Mouse (Mus musculus) MEL (cell line): ENCODE results near the gene Slc35e2. TPM values are rescaled to one million over a fixed set of nuclear protein-coding genes. Genes with fewer than 3 reads are reported as not detected.

Experiments used
- DNase-seq: peaks from one replicate; pipeline ENCODE4 v3.0.0; 2011; ENCODE audit warnings: low read depth, low spot score
- H3K27ac ChIP-seq: 2 replicates; pipeline ENCODE4 v1.5.1; 2012; ENCODE audit warnings: low read depth, mild to moderate bottlenecking, control low read depth, low read length, moderate library complexity; ENCODE audit not compliant: control insufficient read depth
- H3K27me3 ChIP-seq, 2 experiments: fragments of 150-350 bp in 1 of 2; sonication (generic) in 1 of 2; 2 replicates each; pipeline ENCODE4 v1.6.1; 2012; ENCODE audit warnings: low read length in 2 of 2, mild to moderate bottlenecking in 2 of 2, improper control_type of control experiment in 1 of 2, moderate library complexity in 1 of 2; ENCODE audit not compliant: insufficient read depth in 2 of 2, control insufficient read depth in 1 of 2
- H3K36me3 ChIP-seq, 2 experiments: 2 replicates each; pipeline ENCODE4 v1.6.1; 2012 to 2014; ENCODE audit warnings: low read length in 2 of 2, improper control_type of control experiment in 1 of 2, inconsistent platforms in 1 of 2, mild to moderate bottlenecking in 1 of 2; ENCODE audit not compliant: insufficient read depth in 2 of 2, control insufficient read depth in 1 of 2
- H3K4me1 ChIP-seq, 2 experiments: fragments of 150-350 bp in 1 of 2; sonication (generic) in 1 of 2; 2 replicates each; pipeline ENCODE4 v1.6.1; 2012; ENCODE audit warnings: low read length in 2 of 2, improper control_type of control experiment in 1 of 2, mild to moderate bottlenecking in 1 of 2; ENCODE audit not compliant: insufficient read depth in 2 of 2, control insufficient read depth in 1 of 2
- H3K4me3 ChIP-seq, 2 experiments: fragments of 150-350 bp in 1 of 2; sonication (generic) in 1 of 2; 2 replicates each; pipeline ENCODE4 v1.5.1; 2012; ENCODE audit warnings: low read depth in 2 of 2, low read length in 2 of 2, mild to moderate bottlenecking in 2 of 2, moderate library complexity in 2 of 2, control low read depth in 1 of 2, improper control_type of control experiment in 1 of 2; ENCODE audit not compliant: control insufficient read depth in 1 of 2, insufficient read depth in 1 of 2
- H3K79me2 ChIP-seq: 2 replicates; pipeline ENCODE4 v1.6.1; 2012; ENCODE audit warnings: mild to moderate bottlenecking, low read length, moderate library complexity; ENCODE audit not compliant: control insufficient read depth, poor library complexity, insufficient read depth
- H3K9ac ChIP-seq: 2 replicates; pipeline ENCODE4 v1.6.1; 2012; ENCODE audit warnings: low read depth, mild to moderate bottlenecking, control low read depth, low read length, moderate library complexity; ENCODE audit not compliant: control insufficient read depth, poor library complexity, severe bottlenecking
- H3K9me3 ChIP-seq: fragments of 150-350 bp; sonication (generic); replicated peaks from 2 replicates; pipeline ENCODE4 v1.6.1; 2012; ENCODE audit warnings: mild to moderate bottlenecking, low read length, improper control_type of control experiment, moderate library complexity; ENCODE audit not compliant: insufficient read depth
- CTCF ChIP-seq, 3 experiments: IDR thresholded peaks in 2 of 3; conservative IDR thresholded peaks in 1 of 3; 2 replicates each; pipeline ENCODE4 v1.5.1; 2011 to 2012; ENCODE audit warnings: low read length in 3 of 3, low read depth in 2 of 3, mild to moderate bottlenecking in 2 of 3, improper control_type of control experiment in 1 of 3, inconsistent platforms in 1 of 3, mixed read lengths in 1 of 3, moderate library complexity in 1 of 3; ENCODE audit not compliant: control insufficient read depth in 1 of 3, insufficient read depth in 1 of 3, poor library complexity in 1 of 3, severe bottlenecking in 1 of 3
- E2F4 ChIP-seq: IDR thresholded peaks from 2 replicates; pipeline ENCODE4 v1.6.1; 2011; ENCODE audit warnings: low read depth, low read length, improper control_type of control experiment, borderline replicate concordance
- ELF1 ChIP-seq: IDR thresholded peaks from 2 replicates; pipeline ENCODE4 v1.6.1; 2014; ENCODE audit warnings: low read depth, mild to moderate bottlenecking, inconsistent platforms, low read length, improper control_type of control experiment, moderate library complexity
- EP300 ChIP-seq, 2 experiments: IDR thresholded peaks; 2 replicates each; pipeline ENCODE4 v1.6.1; 2011; ENCODE audit warnings: improper control_type of control experiment in 2 of 2, low read length in 2 of 2, low read depth in 1 of 2, mild to moderate bottlenecking in 1 of 2
- ETS1 ChIP-seq: IDR thresholded peaks from 2 replicates; pipeline ENCODE4 v1.6.1; 2012; ENCODE audit warnings: low read depth, mild to moderate bottlenecking, inconsistent platforms, low read length, improper control_type of control experiment, moderate library complexity
- GABPA ChIP-seq: IDR thresholded peaks from 2 replicates; pipeline ENCODE4 v1.6.1; 2012; ENCODE audit warnings: low read depth, mild to moderate bottlenecking, inconsistent platforms, low read length, improper control_type of control experiment, moderate library complexity
- GATA1 ChIP-seq: IDR thresholded peaks from 2 replicates; pipeline ENCODE4 v1.6.1; 2011; ENCODE audit warnings: low read depth, low read length, improper control_type of control experiment
- HCFC1 ChIP-seq: IDR thresholded peaks from 2 replicates; pipeline ENCODE4 v1.6.1; 2012; ENCODE audit warnings: low read depth, mild to moderate bottlenecking, inconsistent platforms, low read length, improper control_type of control experiment, moderate library complexity
- JUND ChIP-seq: IDR thresholded peaks from 2 replicates; pipeline ENCODE4 v1.6.1; 2011; ENCODE audit warnings: low read depth, mild to moderate bottlenecking, improper control_type of control experiment, low read length
- KAT2A ChIP-seq: conservative IDR thresholded peaks from 2 replicates; pipeline ENCODE4 v1.6.1; 2012; ENCODE audit warnings: low read depth, low read length, improper control_type of control experiment, inconsistent platforms
- MAFK ChIP-seq: IDR thresholded peaks from 2 replicates; pipeline ENCODE4 v1.6.1; 2011; ENCODE audit warnings: low read depth, mild to moderate bottlenecking, low read length, improper control_type of control experiment, borderline replicate concordance
- MAX ChIP-seq: IDR thresholded peaks from 2 replicates; pipeline ENCODE4 v1.6.1; 2011; ENCODE audit warnings: low read length, improper control_type of control experiment
- MAZ ChIP-seq: IDR thresholded peaks from 2 replicates; pipeline ENCODE4 v1.6.1; 2012; ENCODE audit warnings: low read depth, mild to moderate bottlenecking, inconsistent platforms, low read length, improper control_type of control experiment
- MEF2A ChIP-seq: IDR thresholded peaks from 2 replicates; pipeline ENCODE4 v1.6.1; 2014; ENCODE audit warnings: low read depth, mild to moderate bottlenecking, inconsistent platforms, low read length, improper control_type of control experiment; ENCODE audit not compliant: poor library complexity, insufficient replicate concordance, severe bottlenecking; ENCODE audit errors: extremely low read depth
- MYB ChIP-seq: IDR thresholded peaks from 2 replicates; pipeline ENCODE4 v1.6.1; 2011; ENCODE audit warnings: mild to moderate bottlenecking, low read depth, low read length, improper control_type of control experiment
- MYC ChIP-seq: IDR thresholded peaks from 2 replicates; pipeline ENCODE4 v1.6.1; 2011; ENCODE audit warnings: low read depth, mild to moderate bottlenecking, low read length, improper control_type of control experiment, moderate library complexity
- NRF1 ChIP-seq: IDR thresholded peaks from 2 replicates; pipeline ENCODE4 v1.6.1; 2014; ENCODE audit warnings: low read depth, mild to moderate bottlenecking, inconsistent platforms, low read length, improper control_type of control experiment, moderate library complexity; ENCODE audit not compliant: poor library complexity, insufficient read depth, severe bottlenecking
- POLR2AphosphoS2 ChIP-seq: IDR thresholded peaks from 2 replicates; pipeline ENCODE4 v1.6.1; 2011; ENCODE audit warnings: low read length, improper control_type of control experiment
- POLR2AphosphoS5 ChIP-seq: IDR thresholded peaks from 2 replicates; pipeline ENCODE4 v1.6.1; 2012; ENCODE audit warnings: low read depth, borderline replicate concordance, mild to moderate bottlenecking, inconsistent platforms, low read length, moderate library complexity, mixed read lengths
- RAD21 ChIP-seq: IDR thresholded peaks from 2 replicates; pipeline ENCODE4 v1.6.1; 2011; ENCODE audit warnings: mild to moderate bottlenecking, low read depth, low read length, improper control_type of control experiment
- SIN3A ChIP-seq: IDR thresholded peaks from 2 replicates; pipeline ENCODE4 v1.6.1; 2012; ENCODE audit warnings: low read length, improper control_type of control experiment, inconsistent platforms
- SMC3 ChIP-seq: IDR thresholded peaks from 2 replicates; pipeline ENCODE4 v1.6.1; 2011; ENCODE audit warnings: low read depth, low read length, improper control_type of control experiment
- TAL1 ChIP-seq: IDR thresholded peaks from 2 replicates; pipeline ENCODE4 v1.6.1; 2012; ENCODE audit warnings: mild to moderate bottlenecking, inconsistent platforms, low read length, moderate library complexity, mixed read lengths
- TBP ChIP-seq: IDR thresholded peaks from 2 replicates; pipeline ENCODE4 v1.8.0; 2011; ENCODE audit warnings: low read depth, low read length, improper control_type of control experiment
- TCF12 ChIP-seq: IDR thresholded peaks from 2 replicates; pipeline ENCODE4 v1.6.1; 2014; ENCODE audit warnings: low read depth, mild to moderate bottlenecking, inconsistent platforms, low read length, improper control_type of control experiment, moderate library complexity
- UBTF ChIP-seq: IDR thresholded peaks from 2 replicates; pipeline ENCODE4 v1.6.1; 2012; ENCODE audit warnings: low read depth, mild to moderate bottlenecking, inconsistent platforms, low read length, improper control_type of control experiment, moderate library complexity, borderline replicate concordance; ENCODE audit not compliant: insufficient read depth
- USF1 ChIP-seq: IDR thresholded peaks from 2 replicates; pipeline ENCODE4 v1.6.1; 2014; ENCODE audit warnings: low read depth, mild to moderate bottlenecking, inconsistent platforms, low read length, improper control_type of control experiment, moderate library complexity
- ZKSCAN1 ChIP-seq: IDR thresholded peaks from 2 replicates; pipeline ENCODE4 v1.6.1; 2012; ENCODE audit warnings: low read depth, mild to moderate bottlenecking, inconsistent platforms, low read length, improper control_type of control experiment, moderate library complexity
- ZMIZ1 ChIP-seq: IDR thresholded peaks from 2 replicates; pipeline ENCODE4 v1.6.1; 2012; ENCODE audit warnings: low read depth, mild to moderate bottlenecking, inconsistent platforms, low read length, improper control_type of control experiment, moderate library complexity
- ZNF384 ChIP-seq: IDR thresholded peaks from 2 replicates; pipeline ENCODE4 v1.6.1; 2012; ENCODE audit warnings: low read depth, mild to moderate bottlenecking, inconsistent platforms, low read length, improper control_type of control experiment
- polyA plus RNA-seq, 2 experiments: library from polyadenylated mRNA; stranded (reverse) in 1 of 2; unstranded in 1 of 2; fragments of >175 nt in 1 of 2; fragments of >200 nt in 1 of 2; gene quantifications; 2 replicates each; pipeline versions ENCODE4 v1.2.1 to v1.2.4; 2012; ENCODE audit warnings: low replicate concordance in 2 of 2, low read depth in 1 of 2; ENCODE audit not compliant: insufficient read length in 2 of 2, insufficient read depth in 1 of 2, missing spikeins in 1 of 2
- total RNA-seq: library from RNA; depleted of rRNA; stranded (reverse); fragments of 300-350 nt; gene quantifications from 2 replicates; pipeline ENCODE4 v1.2.3, GENCODE M21; 2012

Gene Slc35e2
- total and polyA plus RNA-seq, 3 experiments: 6.4 to 9.9 TPM; not detected in 1

GRCm38 (mm10) chr4:155566555-155566954 lies 34.7 kb upstream of the Slc35e2 start:
- H3K27ac ChIP-seq: no peak overlapping the region
- no peak overlapping the region for H3K4me3 ChIP-seq
- peaks cover 20 to 44% of the 10 kb centered on the region in 2 experiments for H3K4me1 ChIP-seq
- H3K36me3 ChIP-seq: peaks cover 2 to 40% of the 10 kb centered on the region in 2 experiments; a peak in 3 of 4 replicates
- no peak overlapping the region for H3K9ac ChIP-seq
- DNase-seq: no peak
- H3K9me3 ChIP-seq: no peaks in the 10 kb centered on the region
- TF ChIP-seq TBP (no peak), MAX (no peak), SIN3A (no peak), GABPA (no peak), E2F4 (no peak), USF1 (no peak), GATA1 (no peak), NRF1 (no peak), POLR2AphosphoS2 (no peak)
- peaks cover 65% of the 10 kb centered on the region for H3K79me2 ChIP-seq
- H3K27me3 ChIP-seq: no peaks in the 10 kb centered on the region

DNA sequence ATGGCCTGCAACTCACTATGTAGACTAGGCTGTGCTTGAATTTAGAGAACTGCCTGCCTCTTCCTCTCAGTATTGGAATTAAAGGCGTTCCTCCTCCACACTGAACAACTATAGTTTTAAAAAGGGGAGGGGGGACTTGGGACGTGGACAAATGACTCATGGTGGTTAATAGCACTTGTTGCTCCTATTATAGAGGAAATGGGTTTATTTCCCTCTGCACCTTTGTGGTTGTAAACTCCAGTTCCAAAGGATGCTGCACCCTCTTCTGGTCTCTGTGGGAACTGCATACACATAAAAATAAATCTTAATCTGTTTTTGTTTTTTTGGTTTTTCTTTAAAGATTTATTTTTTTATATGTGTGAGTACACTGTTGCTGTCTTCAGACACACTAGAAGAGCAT lies 33.0 kb upstream of the Slc35e2 start:
- Histone ChIP-seq H3K9me3 (no peaks in the 10 kb centered on the region), H3K4me1 (peaks cover 10 to 39% of the 10 kb centered on the region in 2 experiments), H3K27ac (no peak overlapping the region), H3K4me3 (no peak overlapping the region), H3K36me3 (peaks cover 2 to 39% of the 10 kb centered on the region in 2 experiments; a peak in 3 of 4 replicates), H3K79me2 (peaks cover 78% of the 10 kb centered on the region), H3K9ac (no peak overlapping the region), H3K27me3 (no peaks in the 10 kb centered on the region)
- DNase-seq: peak; percentile 77
- TF ChIP-seq POLR2AphosphoS5: no peak
- no peak for TF ChIP-seq EP300 (IDR thresholded peaks at IDR 0.05; ENCODE audit: low read depth in 1 of 2, low read length in 2 of 2)
- peak; percentile 53 for TF ChIP-seq ZNF384
- TF ChIP-seq E2F4: no peak
- TF ChIP-seq ELF1: 0 out of 2 replicates have a peak, but pooled peaks have one; percentile 29
- 0 out of 2 replicates have a peak, but pooled peaks have one; percentile 14 for TF ChIP-seq ETS1
- peak; percentile 79; the same call in 1 of the 2 replicates for TF ChIP-seq MAZ
- 0 out of 2 replicates have a peak, but pooled peaks have one; percentile 15 for TF ChIP-seq TCF12
- 0 out of 2 replicates have a peak, but pooled peaks have one; percentile 30 for TF ChIP-seq MAX
- no peak for TF ChIP-seq GABPA
- TF ChIP-seq POLR2AphosphoS2: no peak
- TF ChIP-seq RAD21: peak; percentile 72
- TF ChIP-seq MYC: 0 out of 2 replicates have a peak, but pooled peaks have one; percentile 36
- no peak for TF ChIP-seq ZMIZ1
- TF ChIP-seq HCFC1: 0 out of 2 replicates have a peak, but pooled peaks have one; percentile 50
- TF ChIP-seq ZKSCAN1: no peak
- TF ChIP-seq GATA1: no peak
- TF ChIP-seq SMC3: peak; percentile 77
- no peak for TF ChIP-seq NRF1
- no peak for TF ChIP-seq MAFK
- no peak for TF ChIP-seq MYB
- no peak for TF ChIP-seq TAL1
- peak; percentile 27 to 77 (median 71); a peak in 5 of 6 replicates for TF ChIP-seq CTCF (IDR thresholded peaks at IDR 0.05 in 2 of 3, conservative IDR thresholded peaks at IDR 0.05 in 1 of 3; ENCODE audit: control insufficient read depth in 1 of 3, insufficient read depth in 1 of 3, low read depth in 2 of 3, low read length in 3 of 3, poor library complexity in 1 of 3, severe bottlenecking in 1 of 3)
- TF ChIP-seq JUND: peak; percentile 79
- no peak for TF ChIP-seq UBTF
- no peak for TF ChIP-seq KAT2A
- TF ChIP-seq MEF2A: no peak
